Mouse (Mus musculus) thymus, adult 2 months (tissue): ENCODE data around the gene 5730522E02Rik. TPM values are rescaled to one million over a fixed set of nuclear protein-coding genes. Genes with fewer than 3 reads are reported as not detected.

Experiments used
- DNase-seq: peaks from one replicate; pipeline ENCODE4 v3.0.0; 2021
- H3K27ac ChIP-seq: fragments of 200-500 bp; 2 replicates; pipeline ENCODE4 v1.5.1; 2012; ENCODE audit warnings: low read length, control low read depth; ENCODE audit not compliant: control insufficient read depth, insufficient read depth
- H3K27me3 ChIP-seq: fragments of 200-500 bp; 2 replicates; pipeline ENCODE4 v1.6.1; 2012; ENCODE audit warnings: mild to moderate bottlenecking, low read length, moderate library complexity, mixed read lengths; ENCODE audit not compliant: control insufficient read depth, insufficient read depth
- H3K36me3 ChIP-seq: fragments of 200-500 bp; 2 replicates; pipeline ENCODE4 v1.6.1; 2012; ENCODE audit warnings: mild to moderate bottlenecking, low read length, moderate library complexity; ENCODE audit not compliant: control insufficient read depth, insufficient read depth
- H3K4me1 ChIP-seq: fragments of 200-500 bp; replicated peaks from 2 replicates; pipeline ENCODE4 v1.6.1; 2012; ENCODE audit warnings: low read length; ENCODE audit not compliant: control insufficient read depth, insufficient read depth
- H3K4me3 ChIP-seq: fragments of 200-500 bp; 2 replicates; pipeline ENCODE4 v1.5.1; 2012; ENCODE audit warnings: mild to moderate bottlenecking, low read length, control low read depth, moderate library complexity; ENCODE audit not compliant: control insufficient read depth, insufficient read depth
- CTCF ChIP-seq: fragments of 200-500 bp; IDR thresholded peaks from 2 replicates; pipeline ENCODE4 v1.5.1; 2012; ENCODE audit warnings: mild to moderate bottlenecking, control low read depth, low read length, moderate library complexity, borderline replicate concordance; ENCODE audit not compliant: control insufficient read depth, poor library complexity, insufficient read depth; ENCODE audit errors: extremely low read depth
- POLR2A ChIP-seq: fragments of 200-500 bp; IDR thresholded peaks from 2 replicates; pipeline ENCODE4 v1.6.1; 2012; ENCODE audit warnings: mild to moderate bottlenecking, low read length, control low read depth, moderate library complexity; ENCODE audit not compliant: control insufficient read depth, poor library complexity, insufficient read depth; ENCODE audit errors: extremely low read depth
- WGBS: fragments of 180-500 bp; shearing (Covaris S2); methylation state at CpG from one replicate; pipeline ENCODE4 v1.1.7; 2018; 5-methylcytosine and 5-hydroxymethylcytosine counted together
- polyA plus RNA-seq: library from polyadenylated mRNA; depleted of rRNA; stranded (reverse); fragments of >200 nt; gene quantifications from 2 replicates; pipeline ENCODE4 v1.2.3, GENCODE M21; 2012

5730522E02Rik gene
- polyA plus RNA-seq, 1 experiment: 0.23 TPM

DNA sequence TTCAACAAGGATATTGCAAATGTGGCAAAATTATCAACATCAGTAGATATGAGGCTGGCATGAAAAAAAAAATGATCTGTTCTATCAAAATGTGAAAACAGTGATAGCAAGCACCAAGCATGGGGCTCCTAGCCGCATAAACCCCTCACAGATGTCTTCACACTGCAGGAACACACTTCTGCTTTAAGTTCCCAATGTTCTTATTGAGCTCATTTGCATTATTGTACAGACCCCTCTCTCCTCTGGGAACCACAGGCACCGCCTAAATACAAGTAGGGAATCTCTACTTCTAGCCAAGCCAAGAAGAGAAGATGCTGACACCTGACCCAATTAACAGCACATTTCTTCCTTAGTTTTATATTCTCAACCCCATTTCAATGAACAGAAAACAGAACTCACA, 105.9 kb downstream of the 5730522E02Rik start:
- Histone ChIP-seq H3K4me3 (no peak overlapping the region), H3K27ac (no peak overlapping the region), H3K36me3 (no peaks in the 10 kb centered on the region), H3K27me3 (no peaks in the 10 kb centered on the region), H3K4me1 (no peaks in the 10 kb centered on the region)
- no peak for DNase-seq
- WGBS: 94% methylated on average over 2 of the region's 2 CpGs
- no peak for TF ChIP-seq CTCF
- TF ChIP-seq POLR2A: no peak

GRCm38 (mm10) chr11:26103698-26104097, 106.9 kb downstream of the 5730522E02Rik start:
- H3K27me3 ChIP-seq: no peaks in the 10 kb centered on the region
- no peaks in the 10 kb centered on the region for H3K4me1 ChIP-seq
- no peak for DNase-seq
- no peak overlapping the region for H3K27ac ChIP-seq
- TF ChIP-seq CTCF (no peak), POLR2A (no peak)
- H3K36me3 ChIP-seq: no peaks in the 10 kb centered on the region
- no peak overlapping the region for H3K4me3 ChIP-seq
- 59% methylated on average over 8 of the region's 8 CpGs for WGBS

DNA sequence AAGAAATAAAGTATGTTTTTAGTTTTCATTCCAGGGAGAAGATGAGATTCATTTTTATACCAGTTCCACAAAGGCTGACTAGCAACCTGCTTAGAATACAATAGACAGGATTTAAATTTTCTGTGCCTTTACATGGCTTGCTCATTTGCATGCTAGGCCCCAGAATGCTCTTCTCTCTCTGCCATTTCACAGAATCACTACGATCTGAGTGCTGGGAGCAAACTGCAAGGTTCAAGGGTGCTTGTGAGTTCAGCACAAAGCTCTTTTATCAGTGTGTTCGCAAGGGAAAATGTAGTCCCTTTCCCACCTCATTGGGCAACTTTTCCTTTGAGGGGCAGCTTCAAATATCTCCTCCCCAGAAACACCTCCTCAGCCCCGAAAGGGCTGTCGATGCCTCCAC, 107.7 kb downstream of the 5730522E02Rik start:
- Histone ChIP-seq H3K27ac (no peak overlapping the region), H3K36me3 (no peaks in the 10 kb centered on the region), H3K4me3 (no peak overlapping the region), H3K4me1 (no peaks in the 10 kb centered on the region), H3K27me3 (no peaks in the 10 kb centered on the region)
- 76% methylated on average over 4 of the region's 4 CpGs for WGBS
- no peak for TF ChIP-seq POLR2A
- no peak for TF ChIP-seq CTCF
- DNase-seq: no peak

- WGBS: 94% methylated on average over 5 of the region's 5 CpGs
- no peaks in the 10 kb centered on the region for H3K4me1 ChIP-seq
- DNase-seq: no peak
- no peak overlapping the region for H3K27ac ChIP-seq
- TF ChIP-seq CTCF: no peak
- TF ChIP-seq POLR2A: no peak
- no peak overlapping the region for H3K4me3 ChIP-seq
- no peaks in the 10 kb centered on the region for H3K27me3 ChIP-seq
- H3K36me3 ChIP-seq: no peaks in the 10 kb centered on the region
These were observed 110.5 kb downstream of the 5730522E02Rik start for GRCm38 (mm10) chr11:26100077-26100476.

DNA sequence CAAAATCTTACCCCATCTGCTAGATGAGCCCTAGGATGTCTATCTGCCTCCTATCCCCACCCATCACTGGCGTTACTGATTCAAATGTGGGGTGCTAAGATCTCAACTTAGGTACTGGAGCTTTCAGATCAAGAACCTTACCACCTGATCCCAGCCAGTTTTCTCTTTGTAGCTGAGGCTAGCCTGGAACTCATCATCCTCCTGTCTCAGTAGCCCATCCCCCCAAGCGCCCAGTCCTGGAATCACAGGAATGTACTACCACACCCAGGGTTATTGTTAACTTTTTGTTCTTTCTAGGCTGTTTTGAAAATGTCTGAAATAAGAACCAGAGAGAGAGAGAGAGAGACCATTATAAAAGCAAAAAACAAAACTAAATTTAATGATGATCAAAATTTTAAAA, 111.6 kb downstream of the 5730522E02Rik start:
- no peak overlapping the region for H3K27ac ChIP-seq
- H3K4me1 ChIP-seq: no peaks in the 10 kb centered on the region
- no peaks in the 10 kb centered on the region for H3K36me3 ChIP-seq
- DNase-seq: no peak
- H3K27me3 ChIP-seq: no peaks in the 10 kb centered on the region
- 91% methylated on average over 2 of the region's 2 CpGs for WGBS
- no peak overlapping the region for H3K4me3 ChIP-seq
- TF ChIP-seq POLR2A (no peak), CTCF (no peak)

GRCm38 (mm10) chr11:26096095-26096494, 114.5 kb downstream of the 5730522E02Rik start:
- no peak for TF ChIP-seq POLR2A
- no peak for TF ChIP-seq CTCF
- WGBS: 82% methylated on average over 1 of the region's 1 CpGs
- no peaks in the 10 kb centered on the region for H3K27me3 ChIP-seq
- H3K4me3 ChIP-seq: no peak overlapping the region
- no peak for DNase-seq
- no peaks in the 10 kb centered on the region for H3K36me3 ChIP-seq
- no peak overlapping the region for H3K27ac ChIP-seq
- no peaks in the 10 kb centered on the region for H3K4me1 ChIP-seq

DNA sequence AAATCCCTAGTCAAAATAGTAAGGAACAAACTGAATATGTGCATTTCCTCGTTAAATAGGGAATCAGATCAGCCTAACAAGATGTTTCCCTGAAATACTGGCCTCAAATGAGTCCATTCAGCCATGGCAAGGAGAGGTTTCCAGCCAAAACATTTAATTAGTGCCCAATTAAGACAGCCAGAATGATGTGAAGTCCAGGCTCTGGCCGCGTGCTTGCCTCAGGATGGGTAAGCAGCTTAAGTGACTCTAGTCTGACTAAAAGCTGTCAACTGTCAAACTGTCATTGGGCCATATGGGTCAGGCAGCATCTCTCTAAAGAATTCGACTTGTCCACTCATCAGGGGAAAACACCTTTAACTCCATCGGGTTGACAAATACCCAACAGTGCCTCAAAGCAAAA, 121.6 kb downstream of the 5730522E02Rik start:
- Histone ChIP-seq H3K36me3 (no peaks in the 10 kb centered on the region), H3K27ac (no peak overlapping the region), H3K4me1 (no peaks in the 10 kb centered on the region), H3K4me3 (no peak overlapping the region), H3K27me3 (no peaks in the 10 kb centered on the region)
- 91% methylated on average over 5 of the region's 5 CpGs for WGBS
- TF ChIP-seq CTCF (no peak), POLR2A (no peak)
- DNase-seq: no peak
